Mouse (Mus musculus): ENCODE results near the gene Vwa8. TPM values are rescaled to one million over a fixed set of nuclear protein-coding genes. Genes with fewer than 3 reads are reported as not detected.

The Vwa8 gene
- total and polyA plus RNA-seq, 3 experiments: 12.4 to 17.5 (median 15.9) TPM

GRCm38 (mm10) chr14:78908205-78908863 is 59.5 kb downstream of the Vwa8 start:
- DNase-seq (ENCODE audit: extremely low read depth): no peak
- Histone ChIP-seq H3K79me2 (replicated peaks; ENCODE audit: control insufficient read depth, extremely low read depth, insufficient read depth, poor library complexity, severe bottlenecking) (no peaks in the 10 kb centered on the region), H3K27me3 (replicated peaks) (no peaks in the 10 kb centered on the region), H3K9me3 (replicated peaks; ENCODE audit: low read length) (no peaks in the 10 kb centered on the region), H3K27ac (ENCODE audit: insufficient read depth, low read depth) (no peak overlapping the region), H3K9ac (ENCODE audit: insufficient read depth, low read depth) (no peak overlapping the region), H3K36me3 (replicated peaks in 1 of 2; ENCODE audit: control insufficient read depth in 1 of 2, insufficient read depth in 1 of 2, low read length in 1 of 2) (peaks cover 2 to 31% of the 10 kb centered on the region in 2 experiments), H3K4me2 (ENCODE audit: insufficient read depth, low read depth, poor library complexity, severe bottlenecking) (no peak overlapping the region), H3K4me1 (ENCODE audit: control insufficient read depth in 1 of 2, insufficient read depth in 2 of 2) (peaks cover 2 to 33% of the 10 kb centered on the region in 2 experiments; a peak in 2 of 4 replicates), H3K4me3 (replicated peaks in 1 of 3; ENCODE audit: low read depth in 2 of 3, low read length in 2 of 3, poor library complexity in 1 of 3) (no peak overlapping the region)
- dilution Hi-C loops (cut with MboI; ENCODE audit: extremely low pct_ligation_motif_present, extremely low pct_unique_long_range_greater_than_20kb, low sequenced_read_pairs): no loop called here
- no peak for TF ChIP-seq POLR2AphosphoS2 (IDR thresholded peaks at IDR 0.05; ENCODE audit: low read depth, low read length)
- TF ChIP-seq TBP (conservative IDR thresholded peaks at IDR 0.05; ENCODE audit: low read depth, low read length): no peak
- no peak for TF ChIP-seq USF1 (IDR thresholded peaks at IDR 0.05; ENCODE audit: low read depth, low read length)
- TF ChIP-seq BHLHE40 (IDR thresholded peaks at IDR 0.05; ENCODE audit: low read depth, low read length): no peak
- no peak for TF ChIP-seq MXI1 (IDR thresholded peaks at IDR 0.05; ENCODE audit: low read depth, low read length)
- no peak for TF ChIP-seq ZC3H11A (IDR thresholded peaks at IDR 0.05; ENCODE audit: low read depth, low read length)
- TF ChIP-seq SIN3A (IDR thresholded peaks at IDR 0.05; ENCODE audit: low read length): no peak
- no peak for TF ChIP-seq HCFC1 (IDR thresholded peaks at IDR 0.05; ENCODE audit: low read depth, low read length)
- TF ChIP-seq CTCF (conservative IDR thresholded peaks at IDR 0.05 in 1 of 2, IDR thresholded peaks at IDR 0.05 in 1 of 2; ENCODE audit: low read depth in 2 of 2, low read length in 2 of 2): no peak
- no peak for TF ChIP-seq MAZ (IDR thresholded peaks at IDR 0.05; ENCODE audit: low read depth, low read length)
- TF ChIP-seq MAX (IDR thresholded peaks at IDR 0.05; ENCODE audit: low read length): no peak
- TF ChIP-seq RCOR1 (conservative IDR thresholded peaks at IDR 0.05; ENCODE audit: low read depth, low read length): no peak
- TF ChIP-seq MEF2A (IDR thresholded peaks at IDR 0.05; ENCODE audit: borderline replicate concordance, low read depth, low read length): no peak
- TF ChIP-seq SMC3 (IDR thresholded peaks at IDR 0.05; ENCODE audit: low read depth, low read length): no peak
- TF ChIP-seq RAD21 (IDR thresholded peaks at IDR 0.05; ENCODE audit: low read depth, low read length): no peak
- in situ Hi-C loops (cut with MboI; ENCODE audit: low pct_ligation_motif_present, low pct_unique_long_range_greater_than_20kb, low sequenced_read_pairs): loop anchor here (10.0 kb wide), 1 partner anchor 54 kb away; no protein-coding TSS in a partner anchor

- Histone ChIP-seq H3K9ac (ENCODE audit: insufficient read depth, low read depth) (no peak overlapping the region), H3K4me3 (replicated peaks in 1 of 3; ENCODE audit: low read depth in 2 of 3, low read length in 2 of 3, poor library complexity in 1 of 3) (no peak overlapping the region), H3K9me3 (replicated peaks; ENCODE audit: low read length) (no peaks in the 10 kb centered on the region), H3K4me1 (ENCODE audit: control insufficient read depth in 1 of 2, insufficient read depth in 2 of 2) (peaks cover 2 to 48% of the 10 kb centered on the region in 2 experiments; a peak in 3 of 4 replicates), H3K36me3 (replicated peaks in 1 of 2; ENCODE audit: control insufficient read depth in 1 of 2, insufficient read depth in 1 of 2, low read length in 1 of 2) (peaks cover 2 to 34% of the 10 kb centered on the region in 2 experiments), H3K79me2 (replicated peaks; ENCODE audit: control insufficient read depth, extremely low read depth, insufficient read depth, poor library complexity, severe bottlenecking) (no peaks in the 10 kb centered on the region), H3K4me2 (ENCODE audit: insufficient read depth, low read depth, poor library complexity, severe bottlenecking) (no peak overlapping the region), H3K27me3 (replicated peaks) (no peaks in the 10 kb centered on the region), H3K27ac (ENCODE audit: insufficient read depth, low read depth) (no peak overlapping the region)
- no peak for DNase-seq (ENCODE audit: extremely low read depth)
- in situ Hi-C loops (cut with MboI; ENCODE audit: low pct_ligation_motif_present, low pct_unique_long_range_greater_than_20kb, low sequenced_read_pairs): no loop called here
- dilution Hi-C loops (cut with MboI; ENCODE audit: extremely low pct_ligation_motif_present, extremely low pct_unique_long_range_greater_than_20kb, low sequenced_read_pairs): no loop called here
- TF ChIP-seq NRF1 (IDR thresholded peaks at IDR 0.05; ENCODE audit: low read depth, low read length) (no peak), UBTF (IDR thresholded peaks at IDR 0.05; ENCODE audit: low read depth, low read length) (no peak), USF1 (IDR thresholded peaks at IDR 0.05; ENCODE audit: low read depth, low read length) (no peak), MXI1 (IDR thresholded peaks at IDR 0.05; ENCODE audit: low read depth, low read length) (no peak), MAFK (IDR thresholded peaks at IDR 0.05; ENCODE audit: insufficient replicate concordance, low read length) (no peak), JUN (IDR thresholded peaks at IDR 0.05; ENCODE audit: insufficient read depth, low read depth, low read length) (no peak), ZKSCAN1 (IDR thresholded peaks at IDR 0.05; ENCODE audit: borderline replicate concordance, low read depth, low read length) (no peak), MYC (IDR thresholded peaks at IDR 0.05; ENCODE audit: low read depth, low read length) (no peak), KAT2A (IDR thresholded peaks at IDR 0.05; ENCODE audit: insufficient replicate concordance, low read length) (no peak), ZNF384 (IDR thresholded peaks at IDR 0.05; ENCODE audit: low read depth, low read length) (no peak), ZC3H11A (IDR thresholded peaks at IDR 0.05; ENCODE audit: low read depth, low read length) (no peak), CHD1 (IDR thresholded peaks at IDR 0.05; ENCODE audit: low read depth, low read length) (no peak), MAX (IDR thresholded peaks at IDR 0.05; ENCODE audit: low read length) (no peak), USF2 (conservative IDR thresholded peaks at IDR 0.05; ENCODE audit: low read depth, low read length) (no peak), POLR2AphosphoS2 (IDR thresholded peaks at IDR 0.05; ENCODE audit: low read depth, low read length) (no peak), SMC3 (IDR thresholded peaks at IDR 0.05; ENCODE audit: low read depth, low read length) (no peak), JUND (conservative IDR thresholded peaks at IDR 0.05; ENCODE audit: low read depth, low read length) (no peak)
Observed at GRCm38 (mm10) chr14:78912076-78912475, 63.2 kb downstream of the Vwa8 start.

Data from CH12.LX (cell line).